Mouse (Mus musculus) heart, postnatal 0 days (tissue): Measurements from ENCODE around the gene Tex19.2. TPM values are rescaled to one million over a fixed set of nuclear protein-coding genes. Genes with fewer than 3 reads are reported as not detected.
"Not testable (repeated sequence)": the region's sequence is repeated elsewhere in the genome, so short reads cannot be mapped to it uniquely, and the experiment has no call there.

Experiments
- ATAC-seq: fragments of 200-750 bp; cut with Nextera tagmentation; 2 replicates; pipeline ENCODE4 v1.8.0; 2017; ENCODE audit warnings: low read depth, moderate number of reproducible peaks, moderate library complexity; ENCODE audit not compliant: insufficient read depth
- DNase-seq: peaks from one replicate; pipeline ENCODE4 v3.0.0-alpha.2; 2016; ENCODE audit warnings: low spot score
- H3K27ac ChIP-seq: fragments of 300-500 bp; sonication (generic); 2 replicates; pipeline ENCODE4 v1.5.1; 2014; ENCODE audit warnings: low read depth, mild to moderate bottlenecking
- H3K27me3 ChIP-seq: fragments of 300-500 bp; sonication (generic); 2 replicates; pipeline ENCODE4 v1.6.1; 2014; ENCODE audit warnings: low read length, mixed read lengths; ENCODE audit not compliant: control insufficient read depth, insufficient read depth
- H3K36me3 ChIP-seq: fragments of 300-500 bp; sonication (generic); replicated peaks from 2 replicates; pipeline ENCODE4 v1.6.1; 2014; ENCODE audit warnings: low read length, mixed read lengths; ENCODE audit not compliant: control insufficient read depth, insufficient read depth
- H3K4me1 ChIP-seq: fragments of 300-500 bp; sonication (generic); 2 replicates; pipeline ENCODE4 v1.6.1; 2014; ENCODE audit warnings: antibody characterized with exemption; ENCODE audit not compliant: control insufficient read depth, insufficient read depth
- H3K4me2 ChIP-seq: fragments of 300-500 bp; sonication (generic); 2 replicates; pipeline ENCODE4 v1.6.1; 2014; ENCODE audit warnings: low read depth, mild to moderate bottlenecking, low read length, moderate library complexity
- H3K4me3 ChIP-seq: fragments of 300-500 bp; sonication (generic); 2 replicates; pipeline ENCODE4 v1.5.1; 2014; ENCODE audit warnings: low read depth, low read length
- H3K9ac ChIP-seq: fragments of 300-500 bp; sonication (generic); replicated peaks from 2 replicates; pipeline ENCODE4 v1.6.1; 2014; ENCODE audit warnings: low read depth, low read length, mixed read lengths
- H3K9me3 ChIP-seq: fragments of 300-500 bp; sonication (generic); replicated peaks from 2 replicates; pipeline ENCODE4 v1.6.1; 2016; ENCODE audit warnings: low read length; ENCODE audit not compliant: control insufficient read depth
- CTCF ChIP-seq: IDR thresholded peaks from 2 replicates; pipeline ENCODE4 v1.5.1; 2016; ENCODE audit warnings: antibody characterized with exemption, control low read depth, low read depth
- EP300 ChIP-seq: IDR thresholded peaks from 2 replicates; pipeline ENCODE4 v1.6.1; 2016; ENCODE audit warnings: antibody characterized with exemption, low read depth
- WGBS: fragments of 180-500 bp; shearing (Covaris S2); extraction: QIAGEN DNeasy Blood & Tissue Kit; methylation state at CpG from one replicate; pipeline ENCODE4 v1.1.7; 2014; 5-methylcytosine and 5-hydroxymethylcytosine counted together
- polyA plus RNA-seq: library from polyadenylated mRNA; unstranded; fragments of >200 nt; fragmentation: Nextera tagmentation; extraction: Ambion mirVana; gene quantifications from 2 replicates; pipeline ENCODE4 v1.2.1, GENCODE M21; 2015
- total RNA-seq: library from RNA; depleted of rRNA; stranded (reverse); fragments of >200 nt; gene quantifications from 2 replicates; pipeline ENCODE4 v1.2.3, GENCODE M21; 2014; ENCODE audit warnings: low replicate concordance

Tex19.2 gene
- total and polyA plus RNA-seq, 2 experiments from 2014 or later: not detected

DNA sequence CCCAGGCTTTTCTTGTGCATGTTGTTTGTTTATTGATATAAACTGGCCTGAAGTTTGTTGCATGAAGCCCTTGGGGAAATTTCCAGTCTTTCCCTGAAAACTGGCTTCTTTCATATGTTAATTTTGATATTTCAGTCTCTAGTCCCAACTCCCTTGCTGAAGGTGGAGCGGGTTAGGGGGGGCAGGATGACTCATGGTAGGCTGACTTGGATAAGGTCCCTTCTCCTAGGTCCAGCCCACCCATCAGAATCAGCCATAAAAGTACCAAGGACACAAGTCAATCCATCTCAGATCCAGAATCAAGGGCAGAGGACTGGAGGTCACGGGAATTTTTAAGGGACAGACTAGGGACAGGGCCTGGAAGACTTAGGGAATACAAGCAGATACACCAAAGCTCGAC lies 7.4 kb downstream of the Tex19.2 start:
- Histone ChIP-seq H3K4me3 (no peak overlapping the region), H3K9me3 (no peaks in the 10 kb centered on the region), H3K4me1 (peaks cover 15% of the 10 kb centered on the region), H3K4me2 (no peak overlapping the region), H3K36me3 (no peaks in the 10 kb centered on the region), H3K27ac (no peak overlapping the region), H3K9ac (no peak overlapping the region), H3K27me3 (no peaks in the 10 kb centered on the region)
- DNase-seq: no peak
- 77% methylated on average over 3 of the region's 3 CpGs for WGBS
- ATAC-seq: no peak
- TF ChIP-seq EP300: no peak
- TF ChIP-seq CTCF: no peak

DNA sequence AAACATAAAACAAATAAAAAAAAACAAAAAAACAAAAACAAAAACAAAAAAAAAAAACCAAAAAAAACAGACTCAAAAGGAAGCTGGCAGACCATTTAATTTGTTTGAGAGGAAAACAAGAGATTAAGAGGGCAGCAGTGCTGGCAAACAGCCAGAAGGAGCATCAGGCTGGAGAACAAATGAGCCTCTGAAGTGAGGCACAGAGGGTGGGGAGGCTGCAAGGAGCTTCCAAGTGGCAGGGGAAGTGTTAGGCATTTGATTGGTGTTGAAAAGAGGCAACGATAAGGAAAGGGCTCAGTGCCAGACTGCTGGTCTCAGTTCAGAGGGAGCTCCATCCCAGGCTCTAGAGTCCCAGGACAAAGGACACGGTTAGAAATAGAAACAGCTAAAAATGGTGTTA lies 8.5 kb downstream of the Tex19.2 start:
- Histone ChIP-seq H3K9me3 (no peaks in the 10 kb centered on the region), H3K4me3 (no peak overlapping the region), H3K36me3 (no peaks in the 10 kb centered on the region), H3K4me1 (peaks cover 15% of the 10 kb centered on the region), H3K4me2 (no peak overlapping the region), H3K9ac (no peak overlapping the region), H3K27me3 (no peaks in the 10 kb centered on the region), H3K27ac (no peak overlapping the region)
- ATAC-seq (peak; percentile 90), DNase-seq (peak; percentile 83)
- WGBS: 0% methylated on average over 2 of the region's 2 CpGs
- TF ChIP-seq EP300: no peak; the same call in 1 of the 2 replicates

GRCm38 (mm10) chr11:121108061-121108460 lies 10.4 kb downstream of the Tex19.2 start:
- no peak overlapping the region for H3K4me3 ChIP-seq
- no peak overlapping the region for H3K4me2 ChIP-seq
- WGBS: 20% methylated on average over 9 of the region's 9 CpGs
- peak; percentile 24; the same call in 1 of the 2 replicates for ATAC-seq
- peaks cover 15% of the 10 kb centered on the region for H3K4me1 ChIP-seq
- H3K9ac ChIP-seq: no peak overlapping the region
- TF ChIP-seq EP300 (no peak), CTCF (no peak)
- 0 out of 2 replicates have a peak overlapping the region, but pooled peaks have one; percentile 7 for H3K27ac ChIP-seq
- H3K36me3 ChIP-seq: no peaks in the 10 kb centered on the region
- peak; percentile 46 for DNase-seq
- no peaks in the 10 kb centered on the region for H3K27me3 ChIP-seq
- H3K9me3 ChIP-seq: no peaks in the 10 kb centered on the region

DNA sequence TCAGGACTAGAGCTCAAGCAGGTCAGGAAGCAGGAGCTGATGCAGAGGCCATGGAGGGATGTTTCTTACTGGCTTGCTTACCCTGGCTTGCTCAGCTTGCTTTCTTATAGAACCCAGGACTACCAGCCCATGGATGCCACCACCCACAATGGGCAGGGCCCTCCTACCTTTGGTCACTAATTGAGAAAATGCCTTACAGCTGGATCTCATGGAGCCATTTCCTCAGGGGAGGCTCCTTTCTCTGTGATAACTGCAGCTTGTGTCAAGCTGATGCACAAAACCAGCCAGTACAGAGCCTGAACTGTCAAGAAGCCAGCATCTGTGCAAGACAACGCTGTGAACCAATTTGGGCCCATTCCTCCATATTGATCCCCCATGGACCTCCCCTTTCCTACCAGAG lies 11.2 kb downstream of the Tex19.2 start:
- not testable (repeated sequence) for H3K36me3 ChIP-seq, H3K27ac ChIP-seq, ATAC-seq, H3K27me3 ChIP-seq, H3K4me3 ChIP-seq, H3K4me2 ChIP-seq, H3K9me3 ChIP-seq, DNase-seq, H3K9ac ChIP-seq
- H3K4me1 ChIP-seq: peaks cover 15% of the 10 kb centered on the region
- 89% methylated on average over 1 of the region's 1 CpGs for WGBS

DNA sequence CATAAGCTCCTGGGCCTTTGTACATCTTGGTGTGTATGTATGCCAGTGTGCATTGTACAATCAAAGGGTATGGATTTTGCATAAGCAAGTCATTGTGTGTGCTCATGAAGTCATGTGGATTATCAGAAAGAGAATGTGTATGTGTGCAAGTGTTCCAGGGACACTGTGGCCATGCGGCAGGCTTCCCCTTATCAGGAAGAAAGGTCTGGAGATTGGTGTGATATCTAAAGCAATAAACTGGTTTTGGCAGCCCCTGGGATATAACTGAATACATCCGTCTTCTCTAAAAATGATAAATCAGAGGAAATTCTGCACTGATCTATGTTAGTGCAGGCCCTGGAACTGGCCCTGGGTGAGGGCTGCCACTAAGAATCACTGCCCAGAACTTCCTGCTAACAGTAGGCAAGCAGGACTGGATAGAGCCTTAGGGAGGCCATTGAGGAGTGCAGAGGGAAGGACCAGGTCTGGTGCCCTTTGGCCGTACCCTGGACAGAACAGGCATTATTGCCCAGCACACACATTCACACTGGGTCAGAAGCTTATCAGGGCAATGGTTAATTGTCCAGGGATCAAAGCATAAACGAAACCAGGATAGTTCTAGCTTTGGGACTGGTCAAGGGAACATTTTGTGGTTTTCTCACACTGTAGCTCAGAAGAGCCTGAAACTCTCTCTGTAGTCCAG lies 17.2 kb downstream of the Tex19.2 start:
- no peaks in the 10 kb centered on the region for H3K36me3 ChIP-seq
- H3K4me1 ChIP-seq: no peaks in the 10 kb centered on the region
- no peak for DNase-seq
- no peak overlapping the region for H3K4me2 ChIP-seq
- 0 out of 2 replicates have a peak, but pooled peaks cover 4% of the 10 kb centered on the region for H3K9me3 ChIP-seq
- TF ChIP-seq CTCF (no peak), EP300 (no peak)
- H3K27ac ChIP-seq: no peak overlapping the region
- no peak for ATAC-seq
- H3K9ac ChIP-seq: no peak overlapping the region
- 70% methylated on average over 4 of the region's 4 CpGs for WGBS
- no peak overlapping the region for H3K4me3 ChIP-seq
- no peaks in the 10 kb centered on the region for H3K27me3 ChIP-seq

DNA sequence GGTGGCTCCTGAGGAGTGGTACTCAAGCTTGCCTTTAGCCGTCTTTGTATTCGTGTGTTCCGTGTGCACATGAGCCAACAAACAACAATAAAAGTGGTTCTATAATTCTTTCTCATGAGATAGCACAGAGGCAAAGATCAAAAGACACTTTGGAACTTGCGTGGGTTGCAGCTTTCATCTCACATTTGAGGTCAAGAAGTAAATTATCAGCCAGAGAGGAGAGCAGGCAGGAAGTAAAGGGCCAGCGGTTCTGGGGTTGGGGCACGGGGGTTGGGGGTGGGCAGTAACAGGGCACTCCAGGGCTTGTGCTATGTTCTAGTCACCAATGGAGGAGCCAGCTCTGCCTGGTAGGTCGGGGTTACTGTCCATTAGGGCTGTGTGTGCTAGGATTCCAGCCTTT lies 17.8 kb downstream of the Tex19.2 start:
- WGBS: 63% methylated on average over 7 of the region's 7 CpGs
- H3K36me3 ChIP-seq: no peaks in the 10 kb centered on the region
- no peak overlapping the region for H3K4me2 ChIP-seq
- TF ChIP-seq CTCF: no peak
- no peak for TF ChIP-seq EP300
- no peaks in the 10 kb centered on the region for H3K4me1 ChIP-seq
- ATAC-seq (no peak), DNase-seq (no peak)
- H3K27ac ChIP-seq: no peak overlapping the region
- 0 out of 2 replicates have a peak, but pooled peaks cover 4% of the 10 kb centered on the region for H3K9me3 ChIP-seq
- H3K9ac ChIP-seq: no peak overlapping the region
- no peak overlapping the region for H3K4me3 ChIP-seq
- no peaks in the 10 kb centered on the region for H3K27me3 ChIP-seq
